Mouse (Mus musculus) CD4-positive, CD25-positive, alpha-beta regulatory T cell, adult 4 months (primary cell): Measurements from ENCODE around the gene Sumf2. TPM values are rescaled to one million over a fixed set of nuclear protein-coding genes. Genes with fewer than 3 reads are reported as not detected.
"Not testable (repeated sequence)": the region's sequence is repeated elsewhere in the genome, so short reads cannot be mapped to it uniquely, and the experiment has no call there.

Source experiments
- ATAC-seq: one replicate; pipeline ENCODE4 v1.8.0; 2017
- polyA plus RNA-seq, 2 experiments: library from polyadenylated mRNA; unstranded; fragments of 100-300 nt; shearing (Covaris generic); gene quantifications; one replicate each; pipeline ENCODE4 v1.2.1; 2017

The Sumf2 gene
- polyA plus RNA-seq, result 10 to 100 TPM; 24.8 to 36.4 TPM

DNA sequence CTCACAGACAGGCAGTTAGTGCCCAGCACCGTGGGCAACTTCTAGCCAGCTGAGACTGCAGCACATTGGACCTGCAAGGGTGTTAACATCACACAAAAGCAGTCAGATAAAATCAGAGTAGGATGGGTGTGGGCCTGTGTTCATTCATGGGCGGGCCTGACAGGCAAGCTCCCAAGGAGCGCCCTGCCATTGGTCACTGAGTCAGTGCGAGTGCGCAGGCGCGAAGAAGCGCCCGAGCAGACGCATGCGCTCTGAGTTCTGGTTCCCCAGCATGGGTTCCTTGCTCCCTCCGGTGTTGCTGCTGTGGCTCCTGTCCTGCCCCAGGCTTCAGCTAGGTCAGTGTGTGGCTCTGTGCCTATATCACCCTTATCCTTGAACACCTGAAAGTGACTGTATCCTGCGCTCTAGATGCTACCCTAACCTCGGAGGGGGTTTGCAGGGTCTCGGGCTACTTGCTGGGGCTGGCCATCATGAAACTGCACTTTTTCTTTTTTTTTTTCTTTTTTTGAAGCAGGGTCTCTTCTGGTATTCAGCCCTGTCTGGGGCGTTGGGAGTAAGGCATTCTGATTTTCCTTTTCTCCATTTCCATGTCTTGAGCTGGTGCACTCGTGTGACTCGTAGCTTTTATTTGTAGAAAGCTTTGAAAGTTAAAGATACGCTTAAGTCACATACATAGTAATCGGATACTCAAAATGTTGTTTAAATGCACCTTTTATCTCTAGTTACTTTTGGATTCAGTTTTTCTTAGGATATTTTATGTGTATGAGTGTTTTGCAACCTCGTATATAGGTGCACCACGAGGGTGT, at the start of gene Sumf2:
Gene Sumf2 (plus strand): TSS at position 235 of the 806 bp plus-strand sequence.
- ATAC-seq, result peak; percentile 99

DNA sequence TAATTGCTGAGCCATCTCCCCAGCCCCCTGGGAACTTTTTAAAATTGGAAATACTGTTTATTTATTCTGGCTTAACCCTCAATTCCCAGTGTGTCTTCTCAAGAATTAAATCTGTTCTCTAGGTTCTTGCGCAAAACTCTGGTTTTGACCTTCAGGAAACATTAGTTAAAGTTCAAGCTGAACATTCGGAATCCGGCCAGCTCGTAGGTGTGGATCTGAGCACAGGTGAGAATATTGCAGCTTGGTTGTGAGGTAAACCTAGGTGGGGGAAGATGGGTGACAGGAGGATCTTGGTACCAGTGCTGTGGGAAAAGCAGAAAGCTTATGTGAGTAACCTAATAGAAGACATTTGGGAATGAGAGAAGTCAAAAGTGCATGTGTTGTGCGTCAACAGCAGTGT, 1.9 kb upstream of the Sumf2 start:
- no peak for ATAC-seq

DNA sequence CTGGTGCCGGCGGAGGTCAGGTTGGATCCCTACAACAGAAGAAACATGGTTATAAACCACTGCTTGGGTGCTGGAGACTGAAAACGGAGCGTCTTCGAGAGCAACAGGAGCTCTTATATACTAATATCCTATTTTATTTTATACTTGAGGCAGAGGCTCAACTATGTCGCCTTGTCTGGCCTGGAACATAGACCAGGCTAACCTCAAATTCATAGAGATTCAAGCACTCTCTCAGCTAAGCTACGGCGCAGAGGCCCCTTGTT, 703 bp downstream of the Sumf2 start:
- no peak for ATAC-seq

- ATAC-seq, result no peak
These were observed 8.4 kb downstream of the Sumf2 start for GRCm38 (mm10) chr5:129855163-129855562.

DNA sequence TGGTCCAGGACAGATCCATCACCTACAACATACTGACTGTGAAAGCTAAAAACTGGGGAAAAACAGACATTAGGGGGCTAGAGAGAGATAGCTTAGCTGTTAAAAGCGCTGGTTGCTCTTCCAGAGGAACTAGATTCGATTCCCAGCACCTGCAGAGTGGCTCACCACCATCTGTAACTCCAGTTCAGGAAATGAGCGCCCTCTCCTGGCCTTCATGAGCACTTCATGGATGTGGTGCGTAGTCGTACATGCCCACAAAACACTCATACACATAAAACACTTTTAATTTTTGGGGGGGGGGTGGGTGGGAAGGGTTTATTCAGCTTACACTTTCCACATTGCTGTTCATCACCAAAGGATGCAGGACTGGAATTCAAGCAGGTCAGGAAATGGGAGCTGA, 9.6 kb downstream of the Sumf2 start:
- no peak for ATAC-seq

GRCm38 (mm10) chr5:129862325-129862724, 15.5 kb downstream of the Sumf2 start:
- no peak for ATAC-seq

DNA sequence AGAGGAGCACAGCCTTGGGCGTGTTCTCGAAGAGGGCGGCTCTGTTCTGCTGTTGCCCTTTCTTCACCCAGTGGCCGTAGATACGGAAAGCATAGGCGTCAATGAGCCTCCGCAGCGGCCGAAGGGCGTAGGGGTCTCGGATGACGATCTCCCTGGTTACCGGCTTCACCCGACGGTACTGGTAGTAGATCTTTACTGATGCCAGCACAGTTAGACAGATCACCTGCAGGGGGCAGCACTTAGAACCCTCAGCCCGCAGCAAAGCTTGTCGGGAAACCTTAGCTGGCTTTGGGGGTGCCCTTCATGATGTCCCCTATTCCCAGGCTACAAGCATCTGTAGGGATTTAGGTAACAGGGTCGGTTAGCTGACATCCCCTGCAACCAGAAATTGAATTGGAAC, 17.7 kb downstream of the Sumf2 start:
- ATAC-seq, result no peak

GRCm38 (mm10) chr5:129865841-129866240, 19.1 kb downstream of the Sumf2 start:
- ATAC-seq, result no peak

DNA sequence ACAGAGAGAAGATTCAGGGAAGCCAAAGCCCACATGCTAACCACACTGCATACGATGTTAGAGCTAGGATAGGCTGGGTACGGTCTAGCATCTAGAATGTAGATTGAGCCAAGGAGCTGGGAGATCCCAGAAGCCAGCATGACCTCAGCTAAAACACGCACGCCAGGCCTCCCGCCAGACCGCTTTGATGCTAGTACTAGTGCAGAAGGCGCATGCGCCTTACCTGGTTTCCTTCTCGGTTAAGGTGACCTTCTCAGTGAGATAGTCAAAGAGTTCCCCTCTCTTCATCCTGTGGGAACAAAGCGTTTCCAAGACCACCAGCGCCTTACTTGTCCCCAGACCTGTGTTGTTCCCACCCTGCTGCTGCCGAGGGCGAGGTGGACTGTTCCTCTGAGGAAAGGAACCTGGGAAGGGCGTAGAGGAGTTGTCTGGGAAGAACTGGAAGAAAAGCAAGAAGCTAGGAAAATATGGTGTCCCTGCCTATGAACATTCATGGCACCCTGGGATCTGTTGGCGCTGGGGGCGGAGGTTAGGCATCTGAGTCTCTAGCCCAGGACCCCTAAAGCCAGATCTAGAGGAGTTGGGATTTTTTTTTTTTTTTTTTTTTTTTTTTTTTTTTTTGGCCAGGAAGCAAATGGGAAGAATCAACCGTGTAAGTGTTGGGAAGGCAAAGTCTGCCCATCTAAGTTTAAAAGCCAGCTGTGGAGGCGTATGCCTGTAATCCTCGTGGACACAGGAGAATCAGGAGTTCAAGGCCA, 22.6 kb downstream of the Sumf2 start:
- ATAC-seq, result no peak

- ATAC-seq, result no peak
These were observed 24.5 kb downstream of the Sumf2 start for GRCm38 (mm10) chr5:129871238-129871637.

- ATAC-seq, result no peak
These were observed 27.2 kb downstream of the Sumf2 start for GRCm38 (mm10) chr5:129873942-129874341.

DNA sequence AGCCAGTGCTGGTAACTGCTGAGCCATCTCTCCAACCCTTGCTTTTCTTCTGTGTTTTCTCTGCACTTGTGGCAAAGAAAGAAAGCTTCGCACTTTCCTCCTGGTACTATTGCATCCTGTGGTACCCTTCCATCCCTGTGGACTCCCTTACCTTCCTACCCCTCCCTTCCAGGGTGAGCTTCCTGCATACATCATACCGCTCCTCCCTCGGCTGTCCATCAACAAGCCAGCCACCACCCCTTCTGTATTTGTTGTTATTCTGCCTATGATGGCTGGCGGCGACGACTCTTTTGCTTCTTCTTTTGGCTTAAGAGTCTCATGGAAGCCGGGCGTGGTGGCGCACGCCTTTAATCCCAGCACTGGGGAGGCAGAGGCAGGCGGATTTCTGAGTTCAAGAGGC, 28.3 kb downstream of the Sumf2 start:
- no peak for ATAC-seq

DNA sequence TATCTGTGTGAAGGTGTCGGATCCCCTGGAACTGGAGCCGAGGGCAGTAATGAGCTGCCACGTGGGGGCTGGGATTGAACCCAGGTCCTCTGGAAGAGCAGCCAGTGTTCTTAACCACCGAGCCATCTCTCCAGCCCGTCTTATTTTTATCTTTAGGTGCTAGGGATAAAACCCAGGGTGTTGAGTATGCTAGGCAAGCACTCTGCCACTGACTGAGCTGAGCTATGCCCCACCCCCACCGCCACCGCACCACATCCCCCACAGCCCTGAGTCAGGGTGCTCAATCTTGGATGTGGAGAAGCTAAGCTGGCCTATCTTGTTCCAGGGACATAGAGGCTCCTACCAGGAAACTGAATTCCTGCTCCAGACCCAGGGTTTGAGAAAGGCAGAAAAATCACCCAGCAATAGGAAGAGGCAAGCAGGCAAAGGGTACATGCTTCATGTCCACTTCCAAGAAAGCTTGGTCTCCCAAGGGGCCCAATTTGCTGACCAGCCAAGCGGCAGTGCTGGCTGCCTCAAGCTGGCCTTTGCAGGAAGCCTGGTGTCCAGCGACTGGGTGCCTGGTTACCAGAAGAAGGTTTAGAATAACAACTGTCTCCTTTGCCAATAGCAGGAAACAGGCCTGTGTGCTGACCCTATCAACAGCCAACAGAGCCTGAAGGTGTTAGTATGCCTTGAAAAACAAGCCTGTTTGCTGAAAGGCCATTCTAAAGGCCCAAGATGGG, 31.1 kb downstream of the Sumf2 start:
- ATAC-seq, result no peak

DNA sequence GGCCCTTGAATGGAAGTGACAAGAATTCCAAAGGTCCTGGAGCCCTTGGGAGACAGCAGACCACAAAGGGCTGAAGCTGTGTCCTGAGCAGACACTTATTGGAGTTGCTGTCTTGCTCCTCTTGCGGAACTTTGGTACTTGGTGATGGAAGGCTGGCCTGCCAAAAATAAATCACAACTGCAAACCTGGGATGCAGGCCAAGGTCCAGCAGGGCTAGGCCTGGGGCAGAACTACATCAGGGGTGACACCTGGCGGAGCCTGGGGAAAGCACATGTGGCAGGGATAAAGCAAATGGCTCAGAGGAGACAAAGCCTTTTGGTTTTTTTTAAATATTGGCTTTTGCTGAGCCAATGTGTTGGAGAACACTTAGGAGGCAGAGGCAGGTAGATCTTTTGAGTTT, 32.2 kb downstream of the Sumf2 start:
- no peak for ATAC-seq

GRCm38 (mm10) chr5:129879888-129880287, 33.1 kb downstream of the Sumf2 start:
- no peak for ATAC-seq

DNA sequence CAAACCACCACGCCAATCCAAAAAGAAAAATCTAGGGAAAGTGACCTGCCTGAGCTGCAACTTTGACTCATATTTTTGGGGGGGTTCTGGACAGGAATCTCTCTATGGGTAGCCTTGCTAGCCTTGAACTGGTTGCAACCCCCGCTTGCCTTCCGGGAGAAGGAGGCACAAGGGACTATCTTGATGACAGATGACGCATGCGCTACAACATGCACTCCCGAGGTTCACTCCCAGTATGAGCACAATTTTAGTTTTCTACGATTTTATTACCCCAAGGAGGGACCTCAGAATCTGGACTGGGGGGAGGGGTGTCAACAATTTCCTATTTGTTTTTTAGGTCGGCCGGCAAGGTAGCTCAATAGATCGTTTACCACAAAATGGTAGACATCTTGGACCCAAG, 39.5 kb downstream of the Sumf2 start:
- ATAC-seq, result no peak

GRCm38 (mm10) chr5:129886911-129887636, 40.3 kb downstream of the Sumf2 start, which contains the start of gene Chchd2:
Chchd2 (minus strand) TSS chr5:129887470.
- ATAC-seq, result peak; percentile 96

DNA sequence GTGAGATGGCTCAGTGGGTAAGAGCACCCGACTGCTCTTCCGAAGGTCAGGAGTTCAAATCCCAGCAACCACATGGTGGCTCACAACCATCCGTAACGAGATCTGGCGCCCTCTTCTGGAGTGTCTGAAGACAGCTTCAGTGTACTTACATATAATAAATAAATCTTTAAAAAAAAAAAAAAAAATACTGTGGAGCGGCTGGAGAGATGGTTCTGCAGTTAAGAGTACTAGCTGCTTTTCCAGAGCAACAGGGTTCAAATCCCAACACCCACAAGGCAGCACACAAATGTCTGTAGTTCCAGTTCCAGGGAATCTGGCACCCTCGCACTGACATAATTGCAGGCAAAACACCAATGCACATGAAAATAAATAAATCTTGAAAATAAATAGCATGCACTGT, 43.6 kb downstream of the Sumf2 start:
- not testable (repeated sequence) for ATAC-seq

DNA sequence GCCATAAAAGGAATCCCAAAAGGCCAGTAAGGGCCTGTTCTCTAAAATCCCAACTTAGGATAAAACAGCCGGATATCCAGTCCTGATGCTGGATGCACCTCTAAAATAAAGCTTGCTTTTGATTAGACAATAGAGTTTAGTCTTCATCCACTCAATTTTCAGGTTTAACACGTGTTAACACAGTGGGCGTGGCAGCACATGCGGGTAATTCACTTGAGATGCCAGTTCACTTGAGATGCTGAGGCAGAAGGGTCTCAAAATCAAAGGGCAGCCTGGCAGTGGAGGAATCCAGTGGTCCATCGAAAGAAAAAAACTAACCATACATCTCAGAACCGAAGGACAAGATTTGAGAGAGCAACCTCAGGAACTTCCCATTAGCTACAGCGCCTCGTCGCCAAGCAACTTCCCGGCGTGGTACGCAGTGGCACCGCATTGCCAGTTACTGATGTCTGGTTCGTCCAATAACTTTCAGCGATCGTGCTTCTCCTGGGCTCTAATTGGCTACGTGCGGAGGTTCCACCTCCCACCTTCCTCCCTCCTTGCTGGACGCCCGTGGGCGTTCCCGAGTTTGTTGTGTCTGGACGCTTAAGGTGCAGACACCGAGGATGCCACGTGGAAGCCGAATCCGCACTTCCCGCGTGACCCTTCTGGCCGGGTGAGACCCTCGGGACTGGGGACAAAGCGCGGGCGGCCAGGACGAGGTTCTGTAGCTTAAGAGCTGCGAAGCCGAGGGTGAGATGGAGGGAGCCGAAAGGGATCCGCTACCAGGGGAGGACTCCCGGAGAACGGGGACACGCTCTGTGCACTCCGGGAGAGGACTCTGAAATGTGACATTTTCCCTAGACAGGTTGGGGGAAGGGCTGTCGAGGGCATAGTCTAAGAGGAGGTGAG, 48.7 kb downstream of the Sumf2 start, which contains the start of gene Zbed5:
Gene Zbed5 (plus strand): TSS at position 526 of the 891 bp plus-strand sequence.
- peak; percentile 100 for ATAC-seq

GRCm38 (mm10) chr5:129898449-129898848, 51.7 kb downstream of the Sumf2 start, which contains the start of gene Phkg1:
Phkg1 (minus strand) TSS chr5:129898549.
- no peak for ATAC-seq

DNA sequence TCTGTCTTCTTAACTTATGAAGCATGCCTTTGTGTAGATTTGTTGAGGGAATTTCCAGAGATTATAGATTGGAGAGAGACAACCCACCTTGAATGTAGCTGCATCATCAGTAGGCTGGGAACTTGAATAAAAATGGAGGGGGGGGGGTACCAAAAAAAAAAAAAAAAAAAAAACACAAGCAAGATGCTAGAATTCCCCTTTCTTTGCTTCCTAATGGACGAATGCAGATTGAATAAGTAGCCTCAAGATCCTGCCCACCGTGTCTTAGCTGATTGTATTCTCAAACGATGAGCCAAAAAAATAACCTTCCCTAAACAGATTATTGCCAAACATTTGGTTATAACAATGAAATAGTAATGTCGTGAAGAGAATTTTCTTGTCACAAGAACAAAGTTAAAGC, 61.0 kb downstream of the Sumf2 start:
- ATAC-seq, result no peak
